Mouse (Mus musculus): ENCODE results near the gene Miip. TPM values are rescaled to one million over a fixed set of nuclear protein-coding genes. Genes with fewer than 3 reads are reported as not detected.

Miip gene
- 25.1 TPM for polyA plus RNA-seq (2015; fragmentation: Illumina TruSeq; extraction: RNeasy Lipid Tissue Mini Kit (QIAGEN cat#74804); ENCODE audit: low read depth, low replicate concordance)

DNA sequence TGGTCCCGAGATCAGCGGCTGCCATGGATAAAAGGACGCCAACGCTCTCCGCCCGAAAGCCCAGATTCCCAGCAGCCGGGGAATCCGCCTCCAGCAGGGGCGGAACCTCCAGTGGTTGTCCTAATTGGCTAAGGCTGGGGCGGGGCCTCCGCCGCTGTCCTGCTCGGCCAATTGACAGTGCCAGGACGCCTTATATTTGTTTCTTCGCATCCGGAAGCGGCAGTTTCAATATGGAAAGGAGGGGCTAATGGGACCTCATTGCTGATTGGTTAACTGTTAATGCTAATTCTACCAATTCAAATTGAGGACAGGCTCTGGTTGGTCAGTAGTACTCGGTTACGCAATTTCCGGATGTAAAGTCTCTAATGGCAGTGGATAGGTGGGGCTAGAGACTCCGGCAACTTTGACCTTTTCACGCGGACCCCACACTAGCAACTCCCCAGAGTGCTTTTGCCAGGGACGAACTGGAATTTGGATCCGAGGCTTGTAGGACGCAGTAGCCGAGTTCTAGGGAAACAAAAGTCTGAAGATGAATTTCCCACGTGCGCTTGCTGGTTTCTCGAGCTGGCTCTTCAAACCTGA lies at the start of gene Miip, which contains the start of gene Fv1:
Gene Miip, minus strand, starts transcription at position 367 of the 582 bp plus-strand sequence.
Gene Fv1, plus strand, starts transcription at position 530 of the 582 bp plus-strand sequence.

DNA sequence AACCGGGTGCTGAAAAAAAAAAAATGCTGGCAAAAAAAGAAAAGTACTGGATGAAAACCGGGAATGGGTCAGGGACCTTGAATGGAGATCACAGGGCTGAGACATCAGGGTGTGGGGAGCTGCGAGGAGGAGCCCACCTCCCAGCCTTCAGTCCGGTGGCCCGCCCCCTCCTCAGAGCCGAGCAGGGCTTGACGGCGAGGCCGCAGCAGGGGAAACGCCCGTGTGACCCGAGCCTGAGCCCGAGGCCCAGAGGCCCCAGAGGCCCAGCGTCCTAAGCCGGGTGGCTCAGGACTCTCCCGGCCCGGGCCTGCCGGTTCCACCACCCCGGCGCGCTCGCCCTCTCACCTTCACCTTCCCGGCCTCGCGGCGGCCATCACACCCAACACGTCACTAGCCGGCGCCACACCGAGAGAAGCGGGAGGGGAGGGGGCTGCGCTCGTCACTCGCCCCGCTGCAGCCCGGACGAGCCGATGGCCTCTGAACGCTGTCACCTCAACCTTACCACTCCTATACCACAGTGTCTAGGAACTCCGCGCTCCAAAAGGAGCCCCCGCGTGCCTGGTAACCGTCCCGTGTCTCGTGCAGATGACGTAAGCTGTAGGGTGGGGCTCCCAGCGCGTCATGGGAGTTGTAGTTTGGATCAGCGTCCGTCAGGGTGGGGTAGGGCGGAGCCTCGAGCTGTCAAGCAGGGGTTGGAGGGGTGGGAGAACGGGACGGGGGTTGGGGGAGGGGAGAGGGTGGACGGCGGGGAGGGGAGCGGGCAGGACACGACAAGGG lies 35.9 kb upstream of the Miip start, which contains the start of gene Mfn2:
Gene Mfn2, minus strand, starts transcription at position 392 of the 777 bp plus-strand sequence.

DNA sequence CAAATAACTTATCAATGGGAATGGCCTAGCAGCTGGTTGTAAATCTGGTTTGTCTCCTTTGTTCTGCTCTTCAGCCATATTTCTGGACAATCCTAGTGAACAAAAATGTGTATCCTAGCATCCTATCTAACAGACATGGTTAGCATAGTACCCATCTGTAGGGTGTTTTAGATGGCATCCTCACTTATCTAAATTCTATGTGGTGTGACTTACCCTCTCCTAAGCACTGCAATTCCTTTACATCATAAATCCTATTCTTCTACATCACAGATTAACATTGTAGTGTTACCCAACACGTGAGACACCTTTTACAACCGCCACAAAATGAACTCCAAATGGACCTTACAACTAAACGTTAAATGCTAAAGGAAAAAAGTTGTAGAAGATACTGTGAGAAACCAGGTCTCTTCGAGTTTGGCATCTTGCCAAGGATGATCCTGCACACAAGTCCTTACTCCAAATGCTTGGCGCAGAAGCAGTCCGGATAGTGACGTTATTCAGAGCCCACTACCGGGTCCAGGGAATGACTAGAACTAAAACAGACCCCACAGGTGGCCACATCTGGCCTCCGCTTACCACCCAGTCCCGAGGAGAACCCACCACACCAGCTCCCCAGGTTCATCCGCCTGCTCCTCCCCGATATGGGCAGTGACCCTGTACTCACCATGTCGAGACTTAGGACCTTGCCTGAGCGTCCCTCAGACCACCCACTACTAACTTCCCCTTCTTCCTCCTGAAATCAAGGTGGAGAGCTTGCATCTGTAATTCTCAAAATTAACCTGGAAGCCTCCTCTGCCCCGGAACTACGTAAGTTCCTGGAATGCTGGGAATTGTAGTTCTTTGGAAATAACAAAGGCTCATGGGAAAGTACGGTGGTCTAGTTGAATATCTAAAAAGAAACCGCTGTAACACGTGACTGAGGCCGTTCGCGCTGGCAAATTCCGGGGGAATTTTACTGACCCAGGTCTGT lies 20.7 kb downstream of the Miip start, which contains the start of gene Zfp933:
Gene Zfp933, minus strand, starts transcription at position 753 of the 970 bp plus-strand sequence.

Other genes starting within 250 kb of the Miip start
- gene Zfp979, start 226.3 kb downstream of the Miip start, polyA plus RNA-seq (2015; fragmentation: Illumina TruSeq; extraction: RNeasy Lipid Tissue Mini Kit (QIAGEN cat#74804); ENCODE audit: low read depth, low replicate concordance), result 1.5 TPM
- not detected for gene Zfp534, start 166.3 kb downstream of the Miip start, polyA plus RNA-seq (2015; fragmentation: Illumina TruSeq; extraction: RNeasy Lipid Tissue Mini Kit (QIAGEN cat#74804); ENCODE audit: low read depth, low replicate concordance)
- 4.8 TPM for gene Zfp984, start 59.0 kb downstream of the Miip start, polyA plus RNA-seq (2015; fragmentation: Illumina TruSeq; extraction: RNeasy Lipid Tissue Mini Kit (QIAGEN cat#74804); ENCODE audit: low read depth, low replicate concordance)
- 12.1 TPM for gene Zfp933, start 20.4 kb downstream of the Miip start, polyA plus RNA-seq (2015; fragmentation: Illumina TruSeq; extraction: RNeasy Lipid Tissue Mini Kit (QIAGEN cat#74804); ENCODE audit: low read depth, low replicate concordance)
- gene Fv1, start 163 bp upstream of the Miip start, polyA plus RNA-seq (2015; fragmentation: Illumina TruSeq; extraction: RNeasy Lipid Tissue Mini Kit (QIAGEN cat#74804); ENCODE audit: low read depth, low replicate concordance), result 10.3 TPM
- gene Mfn2, start 35.9 kb upstream of the Miip start, polyA plus RNA-seq (2015; fragmentation: Illumina TruSeq; extraction: RNeasy Lipid Tissue Mini Kit (QIAGEN cat#74804); ENCODE audit: low read depth, low replicate concordance), result 126 TPM
- gene Plod1, start 68.0 kb upstream of the Miip start, polyA plus RNA-seq (2015; fragmentation: Illumina TruSeq; extraction: RNeasy Lipid Tissue Mini Kit (QIAGEN cat#74804); ENCODE audit: low read depth, low replicate concordance), result 20.9 TPM
- 16.0 TPM for gene 2510039O18Rik, start 72.1 kb upstream of the Miip start, polyA plus RNA-seq (2015; fragmentation: Illumina TruSeq; extraction: RNeasy Lipid Tissue Mini Kit (QIAGEN cat#74804); ENCODE audit: low read depth, low replicate concordance)
- not detected for gene Nppb, start 117.0 kb upstream of the Miip start, polyA plus RNA-seq (2015; fragmentation: Illumina TruSeq; extraction: RNeasy Lipid Tissue Mini Kit (QIAGEN cat#74804); ENCODE audit: low read depth, low replicate concordance)
- 0.59 TPM for gene Nppa, start 131.9 kb upstream of the Miip start, polyA plus RNA-seq (2015; fragmentation: Illumina TruSeq; extraction: RNeasy Lipid Tissue Mini Kit (QIAGEN cat#74804); ENCODE audit: low read depth, low replicate concordance)
- gene Clcn6, start 170.0 kb upstream of the Miip start, polyA plus RNA-seq (2015; fragmentation: Illumina TruSeq; extraction: RNeasy Lipid Tissue Mini Kit (QIAGEN cat#74804); ENCODE audit: low read depth, low replicate concordance), result 48.2 TPM
- gene Mthfr, start 170.3 kb upstream of the Miip start, polyA plus RNA-seq (2015; fragmentation: Illumina TruSeq; extraction: RNeasy Lipid Tissue Mini Kit (QIAGEN cat#74804); ENCODE audit: low read depth, low replicate concordance), result 21.7 TPM
- gene Agtrap, start 219.2 kb upstream of the Miip start, polyA plus RNA-seq (2015; fragmentation: Illumina TruSeq; extraction: RNeasy Lipid Tissue Mini Kit (QIAGEN cat#74804); ENCODE audit: low read depth, low replicate concordance), result 5.9 TPM